Mouse (Mus musculus) spleen, adult 18-20 months (tissue): ENCODE measurements around the gene Pdcd1.
"Not testable (repeated sequence)": the region's sequence is repeated elsewhere in the genome, so short reads cannot be mapped to it uniquely, and the experiment has no call there.

Source experiments
- DNase-seq, 2 experiments: peaks; one replicate each; pipeline ENCODE4 v3.0.0; 2022; ENCODE audit warnings: mixed read lengths in 2 of 2

The Pdcd1 gene

GRCm38 (mm10) chr1:94027506-94028108, 24.7 kb downstream of the Pdcd1 start:
- DNase-seq = no peak

DNA sequence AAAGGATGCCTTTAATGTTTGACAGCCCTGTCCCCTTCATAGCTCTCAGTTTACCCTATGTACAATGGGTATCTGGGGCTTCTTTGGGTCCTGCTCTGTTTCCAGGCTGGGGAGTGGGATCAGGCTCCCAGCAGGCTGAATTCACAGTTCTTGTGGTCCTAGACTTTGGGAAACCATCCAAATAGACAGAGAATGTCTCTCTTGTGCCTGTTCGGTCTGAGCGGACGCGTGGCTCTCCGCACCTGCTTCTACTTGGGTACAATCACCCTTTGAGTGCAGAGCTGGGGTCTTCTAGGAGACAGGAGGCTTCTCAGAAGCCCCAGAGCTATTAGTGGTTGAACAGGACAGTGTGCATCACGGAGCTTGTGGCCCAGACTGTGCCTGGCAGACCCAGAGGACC, 32.2 kb downstream of the Pdcd1 start, which contains the start of gene Neu4:
TSS of gene Neu4 (plus strand) at position 301 of the 400 bp plus-strand sequence.
- no peak for DNase-seq

- DNase-seq = no peak
Measured at GRCm38 (mm10) chr1:94011643-94012042, 40.7 kb downstream of the Pdcd1 start.

GRCm38 (mm10) chr1:94008826-94009225, 43.5 kb downstream of the Pdcd1 start:
- not testable (repeated sequence) for DNase-seq

- DNase-seq = not testable (repeated sequence)
Measured at GRCm38 (mm10) chr1:94005954-94006506, 46.3 kb downstream of the Pdcd1 start.

- no peak for DNase-seq
Measured at GRCm38 (mm10) chr1:94001023-94001422, 51.3 kb downstream of the Pdcd1 start.

DNA sequence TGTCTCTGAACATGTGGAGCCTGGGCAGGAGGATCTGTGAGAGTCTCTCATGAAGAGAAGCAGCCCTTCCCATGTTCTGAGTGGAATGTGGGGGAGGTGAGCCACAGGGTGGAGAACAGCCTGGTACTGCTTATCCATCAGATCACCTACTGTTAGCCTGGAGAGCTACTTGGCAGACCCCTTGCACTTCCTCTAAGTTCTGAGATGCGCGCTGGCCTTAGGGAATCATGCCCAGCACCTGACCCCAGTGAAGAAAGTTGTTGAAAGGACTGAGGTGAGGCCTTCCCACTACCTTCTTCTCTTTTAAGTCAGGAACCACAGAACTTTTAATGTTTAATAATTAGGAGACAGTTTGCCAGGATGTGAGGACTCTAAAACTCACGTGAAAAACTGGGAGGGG, 60.9 kb downstream of the Pdcd1 start:
- DNase-seq = not testable (repeated sequence)

DNA sequence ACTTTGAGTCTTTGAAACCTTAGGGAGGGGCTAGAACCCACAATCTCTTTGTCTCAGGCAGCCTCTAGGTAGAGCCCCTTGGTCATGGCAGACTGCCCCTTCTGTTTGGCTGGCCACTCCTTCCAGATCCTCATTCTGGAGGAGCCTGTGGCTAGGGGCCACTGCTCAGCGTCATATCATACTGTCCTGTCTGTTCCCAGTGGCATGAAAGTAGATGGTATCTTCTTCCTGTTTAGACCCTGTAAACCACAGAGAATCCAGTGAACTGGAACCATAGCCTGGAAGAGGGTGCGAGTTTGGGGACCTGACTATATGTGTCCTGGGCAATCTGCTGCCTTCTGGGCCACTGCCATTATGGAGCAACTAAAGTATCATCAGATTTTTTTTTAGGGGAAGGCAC, 61.3 kb downstream of the Pdcd1 start:
- not testable (repeated sequence) for DNase-seq

DNA sequence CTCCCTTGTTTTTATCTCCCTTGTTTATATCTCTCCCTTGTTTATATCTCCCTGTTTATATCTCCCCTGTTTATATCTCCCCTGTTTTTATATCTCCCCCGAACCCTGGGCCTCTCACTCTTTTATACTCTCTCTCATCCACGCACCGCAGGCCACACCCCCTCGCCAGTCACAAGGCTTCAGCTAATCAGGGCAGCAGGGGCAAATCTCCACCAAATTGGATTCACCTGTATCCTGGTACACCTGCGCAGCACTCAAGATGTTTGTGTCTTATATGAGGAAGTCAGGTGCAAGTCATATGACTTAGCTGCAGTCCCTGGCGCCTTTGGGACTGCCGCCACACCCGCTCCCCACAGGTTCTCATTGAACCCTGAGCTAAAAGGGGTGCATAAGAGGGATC, 62.1 kb downstream of the Pdcd1 start, which contains the start of gene Gal3st2c:
TSS of gene Gal3st2c (plus strand) at position 301 of the 400 bp plus-strand sequence.
- DNase-seq = not testable (repeated sequence)

GRCm38 (mm10) chr1:93988786-93989185, 63.6 kb downstream of the Pdcd1 start:
- no peak for DNase-seq
